Mouse (Mus musculus) hindlimb bud, embryonic 11.5 days (tissue): ENCODE results near the gene Cklf.
A peak's percentile ranks its signal among the peaks of the same experiment; 100 is the strongest.

Source experiments
- DNase-seq: peaks from one replicate; pipeline ENCODE4 v3.0.0-alpha.2; 2012; ENCODE audit warnings: low read depth, low spot score; ENCODE audit errors: extremely low spot score

Cklf gene

DNA sequence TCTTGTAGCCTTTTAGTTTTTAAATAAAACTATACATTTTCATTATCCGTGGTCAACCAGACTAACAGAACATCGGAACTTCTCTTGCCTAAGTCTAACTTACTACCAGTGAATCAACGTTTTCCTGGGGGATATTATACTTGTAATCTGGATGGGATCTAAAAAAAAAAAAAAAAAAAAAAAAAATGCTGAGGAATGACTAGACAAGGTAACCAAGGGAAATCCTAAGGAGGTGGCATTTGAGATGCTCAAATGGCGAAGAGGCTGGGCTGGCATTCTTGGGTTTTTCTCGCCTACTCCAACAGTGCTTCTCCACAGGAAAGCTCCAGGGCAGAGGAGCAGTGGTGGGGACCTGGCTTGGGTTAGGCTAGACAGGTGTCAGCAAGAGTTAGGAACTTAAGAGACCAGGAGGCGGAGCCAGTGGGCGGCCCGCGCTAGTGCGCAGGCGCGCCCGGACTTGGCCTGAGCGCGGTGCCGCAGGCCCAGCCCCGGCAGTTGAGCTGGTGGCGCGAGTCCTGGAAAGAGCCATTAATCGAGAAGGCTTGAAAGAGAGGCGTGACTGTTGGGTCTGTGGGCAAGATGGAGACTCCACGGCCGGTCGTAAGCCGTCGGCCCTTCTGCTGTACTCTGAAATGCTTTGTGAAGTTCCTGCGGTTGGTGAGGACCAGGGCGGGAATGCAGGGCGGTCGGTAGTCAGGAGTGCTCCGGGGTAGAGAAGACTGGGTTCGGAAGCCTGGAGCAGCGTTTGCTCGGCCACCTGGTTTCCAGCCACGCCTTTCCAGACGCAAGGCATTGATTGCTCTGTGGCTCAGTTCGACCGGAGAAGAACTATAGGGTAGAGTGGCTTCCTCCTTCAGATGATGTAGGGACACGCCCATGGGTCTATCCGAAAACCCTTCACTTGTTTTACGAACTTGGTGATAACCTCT lies at the start of gene Cklf:
Cklf (plus strand) TSS at position 423 of the 929 bp plus-strand sequence.
- DNase-seq, result peak; percentile 94

GRCm38 (mm10) chr8:104201622-104202021 lies 49.0 kb upstream of the Cklf start:
- no peak for DNase-seq

GRCm38 (mm10) chr8:104202320-104202719 lies 48.3 kb upstream of the Cklf start:
- no peak for DNase-seq

- no peak for DNase-seq
These were observed 45.4 kb upstream of the Cklf start for GRCm38 (mm10) chr8:104205292-104205691.

GRCm38 (mm10) chr8:104217601-104218000 lies 33.1 kb upstream of the Cklf start:
- no peak for DNase-seq

DNA sequence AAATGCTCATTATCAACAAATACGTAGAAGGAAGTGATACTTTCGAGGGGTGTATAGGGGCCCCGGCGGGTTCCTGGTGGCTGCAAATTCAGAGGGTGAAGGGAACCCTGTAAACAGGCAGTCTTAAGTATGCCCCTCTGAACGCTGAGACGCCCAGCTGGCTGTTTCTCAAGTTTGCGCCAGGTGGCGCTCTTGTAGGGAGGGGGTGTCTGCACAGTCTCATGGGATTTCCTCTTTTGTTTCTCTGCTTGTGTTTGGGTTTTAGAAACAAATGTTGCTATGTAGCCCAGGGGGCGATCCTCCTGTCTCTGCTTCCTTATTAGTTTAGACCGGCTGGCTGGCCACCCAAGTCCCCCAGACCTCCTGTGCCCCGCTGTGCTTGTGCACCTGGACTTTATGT lies 31.6 kb upstream of the Cklf start:
- peak; percentile 8 for DNase-seq

DNA sequence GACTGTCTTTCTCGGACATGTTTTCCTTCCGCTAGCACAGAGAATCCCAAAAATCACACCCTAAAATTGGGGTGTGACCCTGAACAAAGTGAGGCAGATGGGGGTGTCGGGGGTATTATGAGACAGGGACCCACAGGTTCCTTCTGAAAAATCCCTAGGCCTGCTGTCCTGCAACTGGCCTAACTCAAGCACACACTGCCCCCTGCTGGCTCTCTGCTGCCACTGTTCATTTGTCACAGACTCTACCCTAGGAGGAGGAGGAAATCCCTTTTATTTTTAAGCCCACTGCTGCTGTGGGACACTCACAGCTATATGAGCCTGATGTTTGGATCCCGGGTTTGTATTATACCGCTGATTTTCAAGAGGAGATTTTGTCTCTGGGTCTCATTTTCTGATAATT lies 30.9 kb upstream of the Cklf start:
- peak; percentile 37 for DNase-seq

DNA sequence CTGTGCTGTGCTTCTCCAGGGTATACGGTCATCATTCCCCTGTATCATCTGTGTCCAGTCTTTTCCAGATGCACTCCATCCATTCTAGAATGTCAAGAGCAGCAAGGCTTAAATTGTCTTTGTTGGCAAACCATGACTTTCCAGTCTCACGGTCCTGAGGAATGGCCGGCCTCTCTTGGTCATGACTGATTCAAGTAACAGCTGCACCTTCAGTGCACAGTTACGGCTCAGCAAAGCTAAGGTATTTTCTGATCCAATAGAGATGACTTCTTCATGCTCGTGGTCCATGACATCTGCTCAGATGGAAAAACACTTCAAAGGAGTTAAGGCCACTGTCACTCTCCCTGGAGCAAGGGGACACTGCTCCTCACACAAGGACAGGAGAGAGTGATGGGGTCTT lies 23.6 kb upstream of the Cklf start:
- DNase-seq, result no peak

- no peak for DNase-seq
These were observed 20.3 kb upstream of the Cklf start for GRCm38 (mm10) chr8:104230377-104230776.

- no peak for DNase-seq
These were observed 18.6 kb upstream of the Cklf start for GRCm38 (mm10) chr8:104232039-104232438.

DNA sequence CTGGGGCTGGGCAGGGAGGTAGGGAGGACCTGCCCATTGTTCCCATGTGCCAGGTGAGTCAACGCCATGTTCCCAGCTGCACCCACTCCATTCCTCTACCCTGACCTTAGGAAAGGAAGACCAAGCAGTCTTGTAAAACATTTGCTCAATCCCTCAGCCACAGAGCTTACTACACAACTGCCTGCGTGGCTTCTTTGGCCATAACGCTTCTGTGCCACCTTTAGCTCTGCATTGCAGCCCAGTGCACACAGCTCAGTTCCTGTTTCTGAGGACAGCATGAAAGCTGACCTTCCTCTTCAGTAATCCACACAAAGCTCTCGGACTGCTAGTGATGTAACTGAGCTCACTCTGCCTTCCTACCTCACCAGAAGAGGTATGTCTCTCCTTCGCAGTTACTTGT lies 17.7 kb upstream of the Cklf start:
- DNase-seq, result no peak

DNA sequence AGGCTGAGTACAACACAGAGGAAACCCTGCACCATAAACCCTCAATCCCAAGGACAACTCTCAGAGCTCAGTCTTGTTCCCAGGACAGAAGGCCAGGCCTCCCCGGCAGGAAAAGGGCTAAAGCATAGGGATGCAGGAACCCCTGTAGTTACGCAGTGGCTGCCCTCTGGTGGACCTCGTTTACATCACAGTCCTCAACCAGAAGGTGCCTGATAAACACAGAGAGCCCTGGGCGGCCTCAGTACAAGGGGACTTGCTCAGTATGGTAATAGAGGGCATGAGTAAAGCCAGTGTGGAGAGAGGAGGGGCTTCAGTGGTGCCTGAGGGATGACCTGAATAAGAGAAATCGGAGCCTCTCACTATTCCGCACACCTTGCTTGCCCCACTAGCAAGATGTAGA lies 16.1 kb upstream of the Cklf start:
- DNase-seq, result no peak

DNA sequence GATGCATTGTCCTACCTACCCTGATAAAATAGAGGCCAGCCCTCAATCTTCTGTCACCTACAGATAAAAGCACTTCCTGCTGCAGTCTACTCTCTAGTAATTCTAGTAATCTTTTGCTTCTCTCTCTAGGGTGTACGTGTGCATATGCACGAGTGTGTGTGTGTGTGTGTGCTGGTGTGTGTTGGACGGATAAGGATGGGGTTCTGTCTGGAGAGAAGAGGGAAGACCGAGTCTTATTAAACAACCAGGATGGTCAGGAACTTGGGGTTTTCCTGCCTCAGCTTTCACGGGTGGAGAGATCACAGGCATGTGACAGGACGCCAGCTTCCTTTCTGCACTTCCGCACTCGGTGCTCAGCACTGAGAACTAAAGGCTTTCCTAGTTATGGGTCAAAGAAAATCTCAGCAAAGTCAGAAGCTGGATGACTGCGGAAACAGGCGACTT lies 11.2 kb upstream of the Cklf start:
- DNase-seq, result no peak

DNA sequence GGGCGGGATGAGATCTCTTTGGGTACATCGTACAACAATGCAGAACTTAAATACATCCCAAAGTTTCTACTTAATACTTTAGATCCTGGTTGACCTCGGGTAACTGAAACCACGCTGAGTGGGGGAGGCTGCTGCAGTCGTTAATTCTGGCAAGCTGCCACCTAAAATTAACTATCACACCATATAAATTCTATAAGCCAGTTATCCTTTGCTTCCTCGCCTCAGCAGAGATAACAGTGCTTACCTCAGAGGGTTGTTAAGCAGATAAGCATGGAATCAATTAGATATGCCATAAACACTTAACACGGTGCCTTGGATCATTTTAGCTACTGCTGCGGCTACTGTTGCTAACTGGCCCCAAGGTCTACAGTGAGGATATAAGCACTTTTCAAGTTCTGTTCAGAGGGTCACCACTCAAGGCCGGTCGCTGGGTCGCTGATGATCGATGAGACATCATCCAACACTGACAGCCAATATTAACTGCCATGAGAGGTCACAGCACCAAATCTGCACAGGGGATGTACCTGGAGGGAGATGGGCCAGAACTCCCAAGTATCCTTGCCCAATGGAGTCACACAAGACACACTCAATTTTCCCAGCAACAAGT lies 8.5 kb upstream of the Cklf start:
- DNase-seq, result no peak

GRCm38 (mm10) chr8:104246621-104247020 lies 4.0 kb upstream of the Cklf start:
- DNase-seq, result no peak

DNA sequence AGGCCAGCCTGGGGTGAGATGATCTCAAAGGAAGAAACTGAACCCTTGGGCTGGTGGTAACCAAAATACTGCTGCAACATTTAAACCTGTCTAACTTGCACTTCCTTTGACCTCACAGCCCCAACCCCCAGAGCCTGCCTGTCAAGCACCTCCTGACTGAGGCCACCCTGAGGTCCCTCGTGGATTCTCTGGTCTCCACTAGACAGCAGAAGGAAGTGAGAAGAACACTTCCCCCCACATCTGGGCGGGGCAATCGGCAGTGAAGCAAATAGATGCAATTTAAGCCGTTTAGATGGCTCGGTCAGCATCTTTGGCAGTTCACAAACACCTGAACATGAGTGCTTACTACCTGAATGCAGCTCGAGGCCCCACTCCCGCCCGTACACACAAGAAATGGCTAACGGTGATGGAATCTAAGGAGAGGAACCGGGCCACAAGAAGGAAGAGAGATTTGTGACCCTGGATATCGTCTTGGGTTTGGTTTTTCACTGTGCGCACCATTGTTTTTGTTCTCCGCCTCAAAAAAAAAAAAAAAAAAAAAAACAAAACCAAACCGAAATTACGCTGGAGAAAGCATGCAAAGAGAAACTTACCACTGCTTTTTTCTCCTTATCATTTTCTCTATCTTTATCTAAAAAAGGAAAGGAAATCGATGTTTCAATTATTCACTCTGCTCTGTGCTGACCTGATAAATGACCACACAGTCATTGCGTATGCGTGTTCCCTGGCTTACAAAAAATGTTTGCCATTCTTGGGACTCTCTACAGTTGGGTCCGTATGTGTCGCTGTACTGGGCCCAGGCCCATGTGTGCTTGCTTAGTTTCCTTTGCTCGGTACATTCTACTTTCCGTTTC lies 3.4 kb upstream of the Cklf start:
- DNase-seq, result no peak

GRCm38 (mm10) chr8:104247908-104248275 lies 2.8 kb upstream of the Cklf start:
- no peak for DNase-seq

DNA sequence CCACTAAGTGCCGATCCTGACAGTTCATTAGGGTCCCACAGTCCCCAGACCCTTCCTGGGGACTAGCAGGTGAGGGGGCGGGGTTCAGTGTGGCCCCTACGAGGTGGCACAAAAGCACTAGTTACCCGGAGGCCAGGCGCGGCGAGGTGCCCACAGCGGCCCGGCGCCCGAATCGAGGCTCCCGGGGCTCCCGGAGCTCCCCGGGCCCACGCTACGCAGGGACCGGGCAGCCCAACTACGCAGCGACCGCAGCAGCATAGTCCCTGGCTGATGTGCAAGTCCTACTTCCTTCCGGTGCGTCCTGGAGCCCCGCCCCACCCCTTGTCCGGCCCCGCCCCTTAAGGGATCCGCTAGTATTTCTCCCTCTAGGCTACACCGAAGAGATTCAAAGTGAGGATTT lies 2.4 kb upstream of the Cklf start, which contains the start of gene Tk2:
Tk2 (minus strand) TSS at position 283 of the 400 bp plus-strand sequence.
- no peak for DNase-seq

GRCm38 (mm10) chr8:104249442-104249996 lies 1.1 kb upstream of the Cklf start:
- no peak for DNase-seq

DNA sequence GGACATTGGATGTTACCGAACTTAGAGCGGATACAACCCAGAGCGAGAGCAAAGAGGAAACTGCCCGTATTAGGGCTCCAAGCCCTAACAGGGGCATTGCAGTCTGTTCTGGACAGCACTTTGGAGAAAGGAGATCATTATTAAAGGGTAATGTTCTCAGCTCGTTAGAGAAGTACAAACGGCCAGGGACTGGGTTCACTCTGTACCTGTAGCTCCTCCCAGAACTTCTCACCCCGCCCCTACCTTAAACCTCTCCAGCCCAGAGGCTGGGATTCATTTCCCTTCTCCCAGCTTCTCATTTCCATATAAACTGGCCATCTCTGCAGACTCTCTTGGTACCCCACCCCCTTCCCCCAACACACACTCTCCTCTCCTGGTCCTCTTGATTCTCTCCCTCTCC lies 800 bp downstream of the Cklf start:
- peak; percentile 12 for DNase-seq

- DNase-seq, result no peak
These were observed 2.4 kb downstream of the Cklf start for GRCm38 (mm10) chr8:104253016-104253415.
